Mouse (Mus musculus) small intestine, adult 2 months (tissue): ENCODE data around the gene Nfix.

ENCODE experiments used
- CTCF ChIP-seq: fragments of 200-500 bp; IDR thresholded peaks from 2 replicates; pipeline ENCODE4 v1.5.1; 2012; ENCODE audit warnings: low read depth, mild to moderate bottlenecking, control low read depth, inconsistent platforms, low read length, moderate library complexity, mixed read lengths; ENCODE audit not compliant: insufficient replicate concordance, insufficient read length; ENCODE audit errors: extremely low read depth
- POLR2A ChIP-seq: fragments of 200-500 bp; IDR thresholded peaks from 2 replicates; pipeline ENCODE4 v1.6.1; 2012; ENCODE audit warnings: low read depth, mild to moderate bottlenecking, control low read depth, inconsistent platforms, low read length, moderate library complexity

- TF ChIP-seq POLR2A (no peak), CTCF (no peak)
Measured at GRCm38 (mm10) chr8:84689091-84689915, 110.8 kb downstream of the Nfix start.
